Mouse (Mus musculus) ovary, adult 2 months (tissue): ENCODE measurements around the gene A3galt2. TPM values are rescaled to one million over a fixed set of nuclear protein-coding genes. Genes with fewer than 3 reads are reported as not detected.

ENCODE experiments used
- polyA plus RNA-seq: library from polyadenylated mRNA; depleted of rRNA; stranded (reverse); fragments of >200 nt; gene quantifications from 2 replicates; pipeline ENCODE4 v1.2.3, GENCODE M21; 2012; rRNA removed

A3galt2 gene
- 2.0 and 2.2 TPM in 2 replicates for polyA plus RNA-seq

GRCm38 (mm10) chr4:128755064-128755463 lies at the start of gene A3galt2:
Gene A3galt2 (plus strand): TSS chr4:128755364.

GRCm38 (mm10) chr4:128806043-128806826 lies 51.1 kb downstream of the A3galt2 start, which contains the start of gene Zfp362:
Gene Zfp362 (minus strand): TSS chr4:128806045.

Other genes starting within 250 kb of the A3galt2 start
- gene Zscan20, start 145.3 kb upstream of the A3galt2 start, polyA plus RNA-seq: 3.7 and 4.3 TPM in 2 replicates
- 2.2 and 3.6 TPM in 2 replicates for gene Tlr12, start 136.7 kb upstream of the A3galt2 start, polyA plus RNA-seq
- 135 TPM in 2 replicates for gene Phc2, start 100.7 kb upstream of the A3galt2 start, polyA plus RNA-seq
- gene Zfp362, start 50.7 kb downstream of the A3galt2 start, polyA plus RNA-seq: 77.0 and 113 TPM in 2 replicates
- 28.4 and 32.5 TPM in 2 replicates for gene Trim62, start 128.2 kb downstream of the A3galt2 start, polyA plus RNA-seq
- 31.9 and 33.6 TPM in 2 replicates for gene Azin2, start 207.1 kb downstream of the A3galt2 start, polyA plus RNA-seq
- gene Ak2, start 236.6 kb downstream of the A3galt2 start, polyA plus RNA-seq: 39.0 and 41.7 TPM in 2 replicates